Mouse (Mus musculus) midbrain, embryonic 14.5 days (tissue): ENCODE results near the gene Zfp729a. TPM values are rescaled to one million over a fixed set of nuclear protein-coding genes. Genes with fewer than 3 reads are reported as not detected.
A peak's percentile ranks its signal among the peaks of the same experiment; 100 is the strongest.
"Not testable (repeated sequence)": the region's sequence is repeated elsewhere in the genome, so short reads cannot be mapped to it uniquely, and the experiment has no call there.

Experiments used
- ATAC-seq: fragments of 200-750 bp; cut with Nextera tagmentation; 2 replicates; pipeline ENCODE4 v1.8.0; 2017; ENCODE audit warnings: moderate number of reproducible peaks, moderate library complexity; ENCODE audit not compliant: low FRiP score, low TSS enrichment
- DNase-seq: peaks from one replicate; pipeline ENCODE4 v3.0.0-alpha.2; 2015
- H3K27ac ChIP-seq: fragments of 300-500 bp; sonication (generic); replicated peaks from 2 replicates; pipeline ENCODE4 v1.5.1; 2014; ENCODE audit warnings: mild to moderate bottlenecking, low read depth, low read length, moderate library complexity
- H3K27me3 ChIP-seq: fragments of 300-500 bp; sonication (generic); 2 replicates; pipeline ENCODE4 v1.6.1; 2014; ENCODE audit warnings: low read length, control low read depth, mixed read lengths; ENCODE audit not compliant: control insufficient read depth, insufficient read depth
- H3K36me3 ChIP-seq: fragments of 300-500 bp; sonication (generic); 2 replicates; pipeline ENCODE4 v1.6.1; 2014; ENCODE audit warnings: low read length, control low read depth; ENCODE audit not compliant: control insufficient read depth, insufficient read depth
- H3K4me1 ChIP-seq: fragments of 300-500 bp; sonication (generic); 2 replicates; pipeline ENCODE4 v1.6.1; 2014; ENCODE audit warnings: mild to moderate bottlenecking, antibody characterized with exemption, low read length, control low read depth; ENCODE audit not compliant: control insufficient read depth, insufficient read depth
- H3K4me2 ChIP-seq: fragments of 300-500 bp; sonication (generic); 2 replicates; pipeline ENCODE4 v1.6.1; 2014; ENCODE audit warnings: mild to moderate bottlenecking, low read length, moderate library complexity
- H3K4me3 ChIP-seq: fragments of 300-500 bp; sonication (generic); replicated peaks from 2 replicates; pipeline ENCODE4 v1.5.1; 2014; ENCODE audit warnings: low read depth, low read length
- H3K9ac ChIP-seq: fragments of 300-500 bp; sonication (generic); replicated peaks from 2 replicates; pipeline ENCODE4 v1.6.1; 2014; ENCODE audit warnings: mild to moderate bottlenecking, low read length, moderate library complexity
- H3K9me3 ChIP-seq: fragments of 300-500 bp; sonication (generic); 2 replicates; pipeline ENCODE4 v1.6.1; 2016; ENCODE audit warnings: low read length, control low read depth, mixed read lengths; ENCODE audit not compliant: control insufficient read depth
- WGBS: fragments of 180-500 bp; shearing (Covaris S2); extraction: QIAGEN DNeasy Blood & Tissue Kit; methylation state at CpG from one replicate; pipeline ENCODE4 v1.1.7; 2014; 5-methylcytosine and 5-hydroxymethylcytosine counted together
- polyA plus RNA-seq: library from polyadenylated mRNA; unstranded; fragments of >200 nt; fragmentation: Nextera tagmentation; extraction: Ambion mirVana; gene quantifications from 2 replicates; pipeline ENCODE4 v1.2.1, GENCODE M21; 2014

The Zfp729a gene
- 4.1 and 4.3 TPM in 2 replicates for polyA plus RNA-seq

DNA sequence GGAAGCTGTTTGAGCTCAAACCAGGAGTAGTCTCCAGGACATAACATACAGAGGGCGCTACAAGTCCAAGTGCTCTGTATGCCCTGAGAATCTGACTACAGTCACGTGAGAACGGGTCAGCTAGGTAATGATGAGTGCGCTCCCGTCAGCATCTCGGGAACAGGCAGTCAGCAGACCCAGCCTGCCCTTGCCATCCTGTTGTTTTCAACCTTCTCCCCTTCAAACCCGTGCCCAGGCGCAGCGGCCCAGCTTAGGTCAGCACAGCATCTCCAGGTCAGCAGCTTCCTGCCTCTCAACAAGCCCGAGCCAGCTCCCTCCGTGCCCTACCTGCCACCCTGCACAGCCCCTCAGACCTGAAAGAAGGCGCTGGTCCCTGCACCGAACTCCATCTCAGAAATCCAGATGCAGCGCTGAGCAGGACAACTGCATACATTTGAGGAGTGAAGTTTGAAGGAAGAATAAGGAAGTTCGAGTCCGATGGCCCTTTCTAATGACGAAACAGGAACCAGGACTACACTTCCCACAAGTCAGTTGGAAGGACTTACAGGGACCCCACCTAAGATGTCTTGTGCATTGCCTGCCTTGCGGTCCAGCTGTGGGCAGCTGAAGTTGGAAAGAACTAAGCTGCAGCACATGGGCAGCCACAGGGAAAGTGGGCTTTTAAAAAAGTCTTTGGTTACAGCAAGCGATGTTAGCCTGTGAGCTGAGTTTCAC, at the start of gene Zfp729a, which contains the start of gene Gm49345:
TSS of gene Zfp729a (minus strand) at position 498 of the 714 bp plus-strand sequence.
TSS of gene Gm49345 (minus strand) at position 476 of the 714 bp plus-strand sequence.
- H3K4me1 ChIP-seq, result no peaks in the 10 kb centered on the region
- peak within 1 kb of the TSS; percentile 80 for H3K4me3 ChIP-seq
- H3K9me3 ChIP-seq, result no peaks in the 10 kb centered on the region
- H3K27me3 ChIP-seq, result no peaks in the 10 kb centered on the region
- under 1% methylated on average over 19 of the region's 19 CpGs for WGBS
- no peaks in the 10 kb centered on the region for H3K36me3 ChIP-seq
- DNase-seq (peak; percentile 94), ATAC-seq (peak; percentile 98)
- peak within 1 kb of the TSS; percentile 56 for H3K4me2 ChIP-seq
- H3K9ac ChIP-seq, result peak within 1 kb of the TSS; percentile 67
- H3K27ac ChIP-seq, result 0 out of 2 replicates have a peak within 1 kb of the TSS, but pooled peaks have one; percentile 41

DNA sequence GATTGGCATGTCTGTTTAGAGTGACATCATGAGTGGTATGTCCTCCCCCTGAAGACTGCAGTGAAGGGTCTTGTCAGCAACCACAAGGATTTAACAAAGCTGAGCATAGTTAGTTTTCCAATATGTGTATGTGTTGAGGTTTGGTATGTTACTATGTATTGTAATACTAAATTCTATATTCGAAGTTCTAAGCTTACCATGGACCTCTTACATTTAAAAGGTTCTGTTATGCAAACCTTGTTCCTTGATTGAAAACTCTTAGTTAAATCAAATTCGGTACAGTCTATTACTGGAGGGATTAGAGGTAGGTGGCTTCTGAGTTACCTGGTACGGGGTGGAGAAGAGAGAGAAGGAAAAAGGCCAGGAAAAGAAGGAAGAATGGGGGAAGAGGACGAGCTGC, 49.4 kb upstream of the Zfp729a start, which contains the start of gene Zfp738:
TSS of gene Zfp738 (minus strand) at position 101 of the 400 bp plus-strand sequence.
- no peaks in the 10 kb centered on the region for H3K9me3 ChIP-seq
- DNase-seq, result no peak
- H3K4me1 ChIP-seq, result no peaks in the 10 kb centered on the region
- H3K4me3 ChIP-seq, result no peak within 1 kb of the TSS
- H3K27me3 ChIP-seq, result no peaks in the 10 kb centered on the region
- no peak within 1 kb of the TSS for H3K27ac ChIP-seq
- ATAC-seq, result no peak
- 84% methylated on average over 4 of the region's 4 CpGs for WGBS
- no peak within 1 kb of the TSS for H3K4me2 ChIP-seq
- H3K36me3 ChIP-seq, result no peaks in the 10 kb centered on the region
- no peak within 1 kb of the TSS for H3K9ac ChIP-seq

DNA sequence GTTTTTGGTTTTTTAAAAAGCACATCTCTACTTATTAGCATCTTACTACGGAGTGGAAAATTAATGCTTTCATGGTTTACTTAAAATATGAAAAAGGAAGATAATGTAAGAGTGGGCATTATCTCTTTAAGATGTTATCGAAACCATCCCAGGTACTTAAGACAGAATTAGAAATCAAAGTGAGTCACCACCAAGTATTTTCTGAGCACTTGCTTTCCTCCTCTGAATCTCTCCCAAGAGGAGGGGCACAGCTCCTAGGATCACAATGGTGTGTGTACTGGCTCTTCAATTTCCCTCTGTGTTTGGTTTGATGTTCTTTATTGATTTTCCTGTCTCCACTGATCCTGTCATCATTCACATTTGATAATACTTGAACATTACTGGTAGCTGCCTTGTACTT, 46.2 kb upstream of the Zfp729a start:
- not testable (repeated sequence) for H3K27me3 ChIP-seq, H3K4me1 ChIP-seq, ATAC-seq, H3K36me3 ChIP-seq, H3K27ac ChIP-seq, DNase-seq, H3K9ac ChIP-seq, H3K9me3 ChIP-seq
- peak overlapping the region; percentile 56 for H3K4me3 ChIP-seq
- peak overlapping the region; percentile 67 for H3K4me2 ChIP-seq
- WGBS, result 69% methylated on average over 2 of the region's 2 CpGs

DNA sequence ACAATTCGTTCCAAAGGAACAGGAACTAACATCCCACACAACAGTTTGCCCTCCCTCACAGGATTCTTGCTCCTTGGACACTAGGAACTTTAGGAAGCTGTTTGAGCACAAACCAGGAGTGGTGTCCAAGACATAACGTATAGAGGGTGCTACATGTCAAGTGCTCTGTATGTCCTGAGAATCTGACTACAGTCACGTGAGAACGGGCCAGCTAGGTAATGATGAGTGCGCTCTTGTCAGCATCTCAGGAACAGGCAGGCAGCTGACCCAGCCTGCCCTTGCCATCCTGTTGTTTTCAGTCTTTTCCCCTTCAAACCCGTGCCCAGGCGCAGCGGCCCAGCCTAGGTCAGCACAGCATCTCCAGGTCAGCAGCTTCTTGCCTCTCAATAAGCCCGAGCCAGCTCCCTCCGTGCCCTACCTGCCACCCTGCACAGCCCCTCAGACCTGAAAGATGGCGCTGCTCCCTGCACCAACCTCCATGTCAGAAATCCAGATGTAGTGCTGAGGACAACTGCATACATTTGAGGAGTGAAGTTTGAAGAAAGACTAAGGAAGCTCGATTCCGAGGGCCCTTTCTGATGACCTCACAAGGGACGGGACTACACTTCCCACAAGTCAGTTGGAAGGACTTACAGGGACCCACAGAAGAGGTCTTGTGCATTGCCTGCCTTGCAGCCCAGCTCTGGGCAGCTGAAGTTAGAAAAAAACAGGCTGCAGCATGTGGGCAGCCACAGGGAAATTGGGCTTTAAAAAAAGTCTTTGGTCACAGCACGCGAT, 45.6 kb upstream of the Zfp729a start:
- WGBS, result 13% methylated on average over 16 of the region's 16 CpGs

DNA sequence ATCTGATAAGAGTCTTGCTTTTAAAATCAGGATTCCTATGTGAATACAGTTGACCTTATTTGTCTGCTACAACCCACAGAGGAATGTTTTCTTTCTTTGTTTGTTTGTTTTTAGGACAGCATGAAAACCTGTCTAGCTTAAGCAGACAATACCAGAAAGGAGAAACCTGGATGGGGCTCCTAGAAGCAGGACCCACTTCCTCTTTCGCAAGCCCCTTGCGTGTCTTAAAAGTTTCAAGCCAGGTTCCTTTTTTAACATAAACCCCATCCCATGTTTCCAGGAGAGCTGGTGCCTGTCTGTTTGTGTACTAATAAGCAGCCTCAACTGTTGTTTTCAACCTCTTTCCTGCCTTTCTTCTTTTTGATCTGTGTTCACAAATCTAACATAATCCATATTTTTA, 37.3 kb upstream of the Zfp729a start:
- Histone ChIP-seq H3K36me3 (peaks cover 4% of the 10 kb centered on the region), H3K9me3 (no peaks in the 10 kb centered on the region), H3K27ac (no peak overlapping the region), H3K4me1 (no peaks in the 10 kb centered on the region), H3K9ac (no peak overlapping the region), H3K4me3 (no peak overlapping the region), H3K4me2 (no peak overlapping the region), H3K27me3 (no peaks in the 10 kb centered on the region)
- 93% methylated on average over 2 of the region's 2 CpGs for WGBS
- DNase-seq (no peak), ATAC-seq (no peak)

More for the DNA sequence above, 45.6 kb upstream of the Zfp729a start:
- ATAC-seq, result peak; percentile 100
- peak; percentile 94 for DNase-seq
- not testable (repeated sequence) for H3K4me1 ChIP-seq, H3K27me3 ChIP-seq, H3K9me3 ChIP-seq, H3K27ac ChIP-seq, H3K36me3 ChIP-seq
- Histone ChIP-seq H3K4me3 (peak overlapping the region; percentile 56), H3K4me2 (peak overlapping the region; percentile 67), H3K9ac (peak overlapping the region; percentile 60)

DNA sequence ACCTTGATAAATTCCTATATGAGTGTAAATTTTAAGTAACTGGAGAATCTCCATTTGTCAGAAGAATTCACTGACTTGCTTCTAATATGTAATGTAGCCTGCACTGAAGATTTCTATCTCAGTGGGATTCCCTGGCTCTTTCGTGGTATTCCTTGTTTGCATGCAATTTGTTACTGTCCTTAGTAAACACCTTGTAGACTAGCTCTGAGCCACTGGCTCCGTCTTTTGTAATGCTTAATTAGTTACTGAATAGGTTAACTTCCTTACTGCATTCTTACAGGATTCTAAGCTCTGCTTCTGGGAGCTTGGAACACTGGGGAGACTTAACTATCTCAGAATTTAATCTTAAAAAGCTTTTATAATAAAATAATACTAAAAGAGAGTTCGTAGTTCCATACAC, 14.9 kb upstream of the Zfp729a start:
- H3K4me1 ChIP-seq, result no peaks in the 10 kb centered on the region
- no peaks in the 10 kb centered on the region for H3K36me3 ChIP-seq
- H3K27ac ChIP-seq, result no peak overlapping the region
- WGBS, result 33% methylated on average over 3 of the region's 3 CpGs
- ATAC-seq, result no peak
- H3K9ac ChIP-seq, result no peak overlapping the region
- DNase-seq, result no peak
- no peak overlapping the region for H3K4me2 ChIP-seq
- H3K27me3 ChIP-seq, result no peaks in the 10 kb centered on the region
- no peaks in the 10 kb centered on the region for H3K9me3 ChIP-seq
- H3K4me3 ChIP-seq, result no peak overlapping the region

DNA sequence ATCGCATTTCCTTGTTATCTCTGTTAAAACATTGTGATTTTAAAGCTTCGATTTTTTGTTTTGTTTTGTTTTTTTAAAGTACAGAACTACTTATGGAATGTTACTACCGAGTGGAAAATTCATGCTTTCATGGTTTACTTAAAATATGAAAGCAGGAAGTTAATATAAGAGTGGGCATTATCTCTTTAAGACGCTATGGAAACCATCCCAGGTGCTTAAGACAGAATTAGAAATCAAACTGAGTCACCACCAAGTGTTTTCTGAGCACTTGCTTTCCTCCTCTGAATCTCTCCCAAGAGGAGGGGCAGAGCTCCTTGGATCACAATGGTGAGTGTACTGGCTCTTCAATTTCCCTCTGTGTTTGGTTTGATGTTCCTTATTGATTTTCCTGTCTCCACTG, 27.5 kb downstream of the Zfp729a start:
- DNase-seq (peak; percentile 1), ATAC-seq (no peak)
- no peak overlapping the region for H3K9ac ChIP-seq
- no peaks in the 10 kb centered on the region for H3K9me3 ChIP-seq
- no peak overlapping the region for H3K4me2 ChIP-seq
- peaks cover 6% of the 10 kb centered on the region for H3K4me1 ChIP-seq
- 91% methylated on average over 4 of the region's 4 CpGs for WGBS
- no peaks in the 10 kb centered on the region for H3K27me3 ChIP-seq
- no peak overlapping the region for H3K4me3 ChIP-seq
- no peak overlapping the region for H3K27ac ChIP-seq
- no peaks in the 10 kb centered on the region for H3K36me3 ChIP-seq

DNA sequence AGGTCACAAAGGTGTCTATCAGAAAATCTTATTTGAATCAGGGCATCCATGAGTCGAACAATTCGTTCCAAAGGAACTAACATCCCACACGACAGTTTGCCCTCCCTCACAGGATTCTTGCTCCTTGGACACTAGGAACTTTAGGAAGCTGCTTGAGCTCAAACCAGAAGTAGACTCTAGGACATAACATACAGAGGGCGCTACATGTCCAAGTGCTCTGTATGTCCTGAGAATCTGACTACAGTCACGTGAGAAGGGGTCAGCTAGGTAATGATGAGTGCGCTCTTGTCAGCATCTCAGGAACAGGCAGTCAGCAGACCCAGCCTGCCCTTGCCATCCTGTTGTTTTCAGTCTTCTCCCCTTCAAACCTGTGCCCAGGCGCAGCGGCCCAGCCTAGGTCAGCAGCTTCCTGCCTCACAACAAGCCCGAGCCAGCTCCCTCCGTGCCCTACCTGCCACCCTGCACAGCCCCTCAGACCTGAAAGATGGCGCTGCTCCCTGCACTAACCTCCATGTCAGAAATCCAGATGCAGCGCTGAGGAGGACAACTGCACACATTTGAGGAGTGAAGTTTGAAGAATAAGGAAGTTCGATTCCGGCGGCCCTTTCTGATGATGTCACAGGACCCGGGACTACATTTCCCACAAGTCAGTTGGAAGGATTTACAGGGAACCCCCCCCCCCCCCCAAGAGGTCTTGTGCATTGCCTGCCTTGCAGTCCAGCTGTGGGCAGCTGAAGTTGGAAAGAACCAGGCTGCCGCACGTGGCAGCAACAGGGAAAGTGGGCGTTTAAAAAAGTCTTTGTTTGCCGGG, 28.3 kb downstream of the Zfp729a start, which contains the start of gene Zfp729b:
TSS of gene Zfp729b (minus strand) at position 642 of the 811 bp plus-strand sequence.
- Histone ChIP-seq H3K4me3 (peak within 1 kb of the TSS; percentile 65), H3K9ac (peak within 1 kb of the TSS; percentile 60), H3K9me3 (no peaks in the 10 kb centered on the region), H3K27ac (peak within 1 kb of the TSS; percentile 67), H3K36me3 (no peaks in the 10 kb centered on the region), H3K27me3 (no peaks in the 10 kb centered on the region), H3K4me1 (peaks cover 6% of the 10 kb centered on the region), H3K4me2 (peak within 1 kb of the TSS; percentile 62)
- WGBS, result 2% methylated on average over 20 of the region's 20 CpGs
- DNase-seq, result peak; percentile 94
- peak; percentile 97 for ATAC-seq
